Mouse (Mus musculus) hindbrain, embryonic 12.5 days (tissue): ENCODE data around the gene Ilf3. TPM values are rescaled to one million over a fixed set of nuclear protein-coding genes. Genes with fewer than 3 reads are reported as not detected.
A peak's percentile ranks its signal among the peaks of the same experiment; 100 is the strongest.

Experiments
- ATAC-seq: fragments of 200-750 bp; cut with Nextera tagmentation; 2 replicates; pipeline ENCODE4 v1.8.0; 2017; ENCODE audit warnings: moderate TSS enrichment; ENCODE audit not compliant: low FRiP score
- H3K27ac ChIP-seq: fragments of 300-500 bp; sonication (generic); 2 replicates; pipeline ENCODE4 v1.5.1; 2016; ENCODE audit warnings: mild to moderate bottlenecking
- H3K27me3 ChIP-seq: fragments of 300-500 bp; sonication (generic); 2 replicates; pipeline ENCODE4 v1.6.1; 2016; ENCODE audit warnings: mild to moderate bottlenecking
- H3K36me3 ChIP-seq: fragments of 300-500 bp; sonication (generic); 2 replicates; pipeline ENCODE4 v1.6.1; 2016; ENCODE audit warnings: mild to moderate bottlenecking
- H3K4me1 ChIP-seq: fragments of 300-500 bp; sonication (generic); 2 replicates; pipeline ENCODE4 v1.6.1; 2016
- H3K4me2 ChIP-seq: fragments of 300-500 bp; sonication (generic); replicated peaks from 2 replicates; pipeline ENCODE4 v1.6.1; 2016; ENCODE audit warnings: mild to moderate bottlenecking
- H3K4me3 ChIP-seq: fragments of 300-500 bp; sonication (generic); 2 replicates; pipeline ENCODE4 v1.5.1; 2016; ENCODE audit warnings: mild to moderate bottlenecking
- H3K9ac ChIP-seq: fragments of 300-500 bp; sonication (generic); 2 replicates; pipeline ENCODE4 v1.6.1; 2016; ENCODE audit warnings: mild to moderate bottlenecking, moderate library complexity
- H3K9me3 ChIP-seq: fragments of 300-500 bp; sonication (generic); replicated peaks from 2 replicates; pipeline ENCODE4 v1.6.1; 2016; ENCODE audit warnings: mild to moderate bottlenecking
- WGBS: fragments of 180-500 bp; shearing (Covaris S2); methylation state at CpG from one replicate; pipeline ENCODE4 v1.1.7; 2016; 5-methylcytosine and 5-hydroxymethylcytosine counted together
- polyA plus RNA-seq: library from polyadenylated mRNA; unstranded; fragments of >200 nt; fragmentation: Nextera tagmentation; extraction: Ambion mirVana; gene quantifications from 2 replicates; pipeline ENCODE4 v1.2.1, GENCODE M21; 2016

The Ilf3 gene
- polyA plus RNA-seq, 1 experiment from 2014 or later = 283 TPM

DNA sequence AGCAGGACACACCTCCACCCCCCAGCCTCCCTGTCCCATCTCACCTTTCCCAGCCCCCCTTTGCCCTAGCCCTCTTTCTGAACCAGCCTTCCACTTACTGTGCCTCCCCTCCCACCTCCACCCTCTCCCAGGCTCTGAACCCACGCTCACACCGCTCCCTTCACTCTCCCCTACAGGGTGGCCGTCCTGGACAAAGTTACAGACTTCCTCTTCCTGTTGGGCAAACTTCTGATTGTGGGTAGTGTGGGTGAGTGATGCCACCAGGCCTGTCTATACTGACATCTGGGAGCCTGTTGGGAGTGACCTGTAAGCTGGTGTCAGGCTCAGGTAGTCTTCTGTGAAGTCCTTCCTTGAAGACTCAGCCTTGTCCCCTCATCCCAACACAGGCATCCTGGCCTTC, 19.5 kb upstream of the Ilf3 start:
- no peak overlapping the region for H3K4me2 ChIP-seq
- no peak for ATAC-seq
- H3K4me1 ChIP-seq = peaks cover 9% of the 10 kb centered on the region
- H3K9ac ChIP-seq = no peak overlapping the region
- no peaks in the 10 kb centered on the region for H3K9me3 ChIP-seq
- H3K27me3 ChIP-seq = no peaks in the 10 kb centered on the region
- no peak overlapping the region for H3K27ac ChIP-seq
- WGBS = 97% methylated on average over 3 of the region's 3 CpGs
- H3K4me3 ChIP-seq = no peak overlapping the region
- peaks cover 65% of the 10 kb centered on the region for H3K36me3 ChIP-seq

GRCm38 (mm10) chr9:21351178-21351577, 16.5 kb upstream of the Ilf3 start:
- peaks cover 64% of the 10 kb centered on the region for H3K36me3 ChIP-seq
- H3K4me3 ChIP-seq = no peak overlapping the region
- H3K27me3 ChIP-seq = no peaks in the 10 kb centered on the region
- WGBS = 89% methylated on average over 7 of the region's 7 CpGs
- no peak overlapping the region for H3K4me2 ChIP-seq
- peaks cover 13% of the 10 kb centered on the region for H3K4me1 ChIP-seq
- H3K27ac ChIP-seq = no peak overlapping the region
- no peak overlapping the region for H3K9ac ChIP-seq
- no peaks in the 10 kb centered on the region for H3K9me3 ChIP-seq
- no peak for ATAC-seq

DNA sequence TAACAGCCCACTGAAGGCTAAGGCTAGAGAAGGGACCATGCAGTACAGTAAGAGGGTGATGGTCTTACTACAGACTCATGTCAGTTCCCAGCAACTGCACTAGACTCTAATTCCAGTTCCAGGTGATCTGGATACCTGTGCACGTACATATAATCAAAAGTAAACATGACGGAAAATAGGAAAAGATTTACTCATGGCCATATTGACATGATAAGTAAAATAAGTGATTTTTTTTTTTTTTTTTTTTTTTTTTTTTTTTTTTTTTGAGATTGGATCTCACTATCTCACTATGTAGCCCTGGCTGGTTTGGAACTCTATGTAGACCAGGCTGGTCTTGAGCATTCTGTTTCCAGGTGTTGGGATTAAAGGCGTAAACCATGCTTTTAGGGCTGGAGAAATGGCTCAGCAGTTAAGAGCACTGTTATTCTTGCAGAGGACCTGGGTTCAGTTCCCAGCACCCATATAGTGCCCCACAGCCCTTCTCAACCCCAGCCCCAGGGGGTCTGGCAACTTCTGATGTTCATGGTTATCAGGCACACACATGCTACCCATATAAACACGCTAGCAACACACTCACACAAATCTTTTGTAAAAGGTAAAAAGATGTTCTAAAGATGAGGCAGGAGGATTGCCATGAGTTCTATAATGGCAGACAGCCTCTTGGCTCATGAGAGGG, 15.8 kb upstream of the Ilf3 start:
- H3K4me2 ChIP-seq = no peak overlapping the region
- H3K27ac ChIP-seq = no peak overlapping the region; the same call in 1 of the 2 replicates
- no peak for ATAC-seq
- peaks cover 13% of the 10 kb centered on the region for H3K4me1 ChIP-seq
- H3K9me3 ChIP-seq = no peaks in the 10 kb centered on the region
- H3K4me3 ChIP-seq = no peak overlapping the region
- no peaks in the 10 kb centered on the region for H3K27me3 ChIP-seq
- peaks cover 60% of the 10 kb centered on the region for H3K36me3 ChIP-seq
- H3K9ac ChIP-seq = no peak overlapping the region
- WGBS = 93% methylated on average over 4 of the region's 4 CpGs

DNA sequence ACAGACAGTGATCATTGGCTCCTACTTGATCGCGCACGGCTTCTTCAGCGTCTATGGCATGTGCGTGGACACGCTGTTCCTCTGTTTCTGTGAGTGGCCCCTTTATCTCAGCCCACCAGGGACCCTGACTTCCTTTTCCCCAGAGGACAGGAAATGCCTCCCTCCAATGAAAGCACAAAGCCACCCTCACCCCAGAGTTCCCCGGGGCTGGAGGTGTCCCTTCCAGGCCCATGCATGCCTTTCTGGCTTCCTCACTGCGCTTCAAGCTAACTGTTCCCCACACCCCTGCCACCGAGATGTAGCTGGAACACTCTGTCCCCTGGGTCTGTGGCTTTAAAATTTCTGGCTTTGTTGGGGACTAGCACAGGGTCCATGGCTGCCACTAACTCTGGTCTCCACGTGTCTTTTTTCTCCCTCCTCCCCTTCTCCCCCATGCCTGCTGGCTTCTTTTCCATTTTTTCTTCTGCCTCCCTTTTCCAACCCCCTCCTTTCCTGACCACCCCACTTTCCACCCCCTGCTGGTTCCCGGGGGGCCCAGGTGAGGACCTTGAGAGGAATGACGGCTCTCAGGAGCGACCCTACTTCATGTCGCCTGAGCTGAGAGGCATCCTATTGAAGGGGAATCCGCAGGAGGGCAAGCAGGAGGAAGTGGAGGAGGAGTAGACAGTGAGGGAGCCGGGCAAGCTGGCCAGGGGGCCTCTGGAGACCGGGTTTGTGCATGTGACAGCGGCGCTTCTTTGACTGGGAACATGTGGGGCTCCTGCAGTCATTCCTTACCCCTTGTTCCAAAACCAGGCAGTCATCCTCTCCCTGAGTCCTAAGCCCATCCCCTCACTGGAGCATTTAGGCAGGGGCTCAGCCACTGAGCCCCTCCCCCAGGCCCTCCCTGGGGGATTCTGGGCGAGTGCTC, 15.0 kb upstream of the Ilf3 start:
- H3K27ac ChIP-seq = peak overlapping the region; percentile 23; the same call in 1 of the 2 replicates
- H3K9ac ChIP-seq = peak overlapping the region; percentile 43; the same call in 1 of the 2 replicates
- WGBS = 34% methylated on average over 20 of the region's 20 CpGs
- H3K4me3 ChIP-seq = no peak overlapping the region
- ATAC-seq = no peak
- no peaks in the 10 kb centered on the region for H3K27me3 ChIP-seq
- H3K4me1 ChIP-seq = peaks cover 13% of the 10 kb centered on the region
- H3K9me3 ChIP-seq = no peaks in the 10 kb centered on the region
- H3K4me2 ChIP-seq = no peak overlapping the region
- H3K36me3 ChIP-seq = peaks cover 56% of the 10 kb centered on the region

DNA sequence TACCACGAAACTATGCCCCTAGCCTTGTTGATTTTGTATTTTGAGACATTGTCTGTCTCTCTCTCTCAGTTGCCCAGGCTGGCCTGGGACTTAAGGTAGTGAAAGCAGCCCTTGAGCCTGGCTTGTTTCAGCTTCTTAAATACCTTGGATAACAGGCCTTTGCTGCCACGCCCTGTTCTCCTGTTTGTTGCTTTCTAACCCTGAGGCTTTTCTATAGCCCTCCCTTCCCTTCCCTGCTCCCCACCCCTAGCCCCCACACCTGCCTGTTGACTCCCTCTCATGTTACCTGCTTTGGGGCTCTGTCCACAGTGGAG, 14.3 kb upstream of the Ilf3 start:
- Histone ChIP-seq H3K4me1 (peaks cover 13% of the 10 kb centered on the region), H3K27ac (no peak overlapping the region), H3K9me3 (no peaks in the 10 kb centered on the region), H3K4me2 (no peak overlapping the region), H3K9ac (no peak overlapping the region), H3K36me3 (peaks cover 50% of the 10 kb centered on the region), H3K27me3 (no peaks in the 10 kb centered on the region), H3K4me3 (no peak overlapping the region)
- no peak for ATAC-seq
- WGBS = 48% methylated on average over 2 of the region's 2 CpGs

DNA sequence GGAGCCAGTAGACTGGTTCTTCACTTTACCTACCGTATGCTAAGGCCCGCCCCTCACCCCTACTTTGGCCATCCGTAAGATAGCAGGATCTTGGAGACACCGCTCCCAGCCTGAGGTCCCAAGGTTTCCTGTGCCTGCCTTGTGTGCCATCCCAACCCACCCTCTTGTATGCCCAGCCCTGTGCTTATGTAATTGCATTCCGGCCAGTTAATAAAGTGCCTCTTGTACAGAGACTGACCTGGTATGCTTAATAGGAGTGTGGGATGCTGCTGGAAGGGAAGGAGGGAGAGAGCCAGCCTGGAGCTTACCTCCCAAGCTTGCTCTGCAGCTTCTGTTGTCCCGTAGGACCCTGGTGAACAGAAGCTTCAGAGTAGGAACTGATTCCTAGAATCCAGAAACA, 12.9 kb upstream of the Ilf3 start:
- Histone ChIP-seq H3K4me2 (no peak overlapping the region), H3K27ac (no peak overlapping the region), H3K36me3 (peaks cover 39% of the 10 kb centered on the region), H3K9me3 (no peaks in the 10 kb centered on the region), H3K4me1 (peaks cover 13% of the 10 kb centered on the region), H3K9ac (no peak overlapping the region), H3K27me3 (no peaks in the 10 kb centered on the region), H3K4me3 (no peak overlapping the region)
- ATAC-seq = no peak
- WGBS = 80% methylated on average over 6 of the region's 6 CpGs

DNA sequence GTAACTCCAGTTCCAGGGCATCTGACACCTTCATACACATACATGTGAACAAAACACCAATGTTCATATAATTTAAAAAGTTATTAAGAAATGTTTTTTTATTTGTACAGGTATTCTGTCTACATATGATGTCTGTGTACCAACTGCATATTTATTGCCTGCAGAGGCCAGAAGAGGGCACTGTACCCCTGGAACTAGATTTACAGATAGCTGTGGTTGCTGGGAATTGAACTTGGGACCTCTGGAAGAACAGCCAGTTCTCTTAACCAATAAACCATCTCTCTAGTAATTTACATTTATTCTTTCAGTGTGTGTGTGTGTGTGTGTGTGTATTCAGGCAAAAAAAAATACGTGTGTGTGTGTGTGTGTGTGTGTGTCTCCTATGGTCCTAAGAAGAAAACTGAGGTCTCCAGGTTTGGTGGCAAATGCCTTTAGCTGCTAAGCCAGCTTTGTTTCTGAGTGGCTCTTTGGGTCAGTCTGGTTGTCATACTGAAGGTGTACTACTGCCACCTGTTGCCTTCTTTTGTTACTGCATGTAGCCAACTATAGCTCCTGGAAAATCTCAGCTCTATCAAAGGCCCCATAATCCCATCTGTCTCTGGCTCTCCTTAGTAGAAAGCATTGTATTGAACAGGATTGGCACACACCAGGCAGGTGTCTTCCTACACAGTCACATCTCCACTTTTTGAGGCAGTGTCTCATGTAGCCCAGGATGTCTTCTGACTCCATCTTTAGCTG, 10.5 kb upstream of the Ilf3 start:
- Histone ChIP-seq H3K9me3 (no peaks in the 10 kb centered on the region), H3K4me3 (no peak overlapping the region), H3K4me2 (no peak overlapping the region), H3K4me1 (peaks cover 13% of the 10 kb centered on the region), H3K9ac (no peak overlapping the region), H3K27ac (no peak overlapping the region), H3K27me3 (peaks cover 6% of the 10 kb centered on the region; the same call in 1 of the 2 replicates), H3K36me3 (peaks cover 26% of the 10 kb centered on the region)
- 5% methylated on average over 1 of the region's 1 CpGs for WGBS
- ATAC-seq = peak; percentile 50; the same call in 1 of the 2 replicates

DNA sequence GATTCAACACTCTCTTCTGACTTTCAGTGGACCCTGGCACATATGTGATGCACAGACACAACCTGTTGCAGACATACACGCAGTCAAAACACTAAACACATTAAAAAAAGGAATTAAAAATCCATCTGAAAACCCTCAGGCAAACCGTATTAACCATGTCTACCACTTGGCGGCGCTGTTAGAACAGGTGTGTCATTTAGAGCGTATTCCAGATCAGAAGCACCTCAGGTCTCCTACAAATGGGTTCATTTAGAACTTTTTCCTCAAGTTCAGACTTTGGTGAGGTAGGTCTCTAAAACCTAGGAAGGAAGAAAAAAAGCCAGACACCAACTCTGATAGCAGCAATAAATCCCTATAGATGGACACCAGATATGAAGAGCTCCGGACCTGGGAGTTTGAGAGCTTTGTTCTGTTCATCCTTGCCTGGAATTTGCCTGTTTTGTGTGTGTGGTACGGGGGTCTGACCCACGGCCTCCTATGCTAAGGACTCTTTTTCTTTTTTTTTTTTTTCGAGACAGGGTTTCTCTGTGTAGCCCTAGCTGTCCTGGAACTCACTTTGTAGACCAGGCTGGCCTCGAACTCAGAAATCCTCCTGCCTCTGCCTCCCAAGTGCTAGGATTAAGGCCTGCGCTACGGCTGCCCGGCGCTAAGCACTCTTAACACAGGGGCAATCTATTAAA, 990 bp upstream of the Ilf3 start:
- ATAC-seq = peak; percentile 32
- H3K9ac ChIP-seq = peak overlapping the region; percentile 56

DNA sequence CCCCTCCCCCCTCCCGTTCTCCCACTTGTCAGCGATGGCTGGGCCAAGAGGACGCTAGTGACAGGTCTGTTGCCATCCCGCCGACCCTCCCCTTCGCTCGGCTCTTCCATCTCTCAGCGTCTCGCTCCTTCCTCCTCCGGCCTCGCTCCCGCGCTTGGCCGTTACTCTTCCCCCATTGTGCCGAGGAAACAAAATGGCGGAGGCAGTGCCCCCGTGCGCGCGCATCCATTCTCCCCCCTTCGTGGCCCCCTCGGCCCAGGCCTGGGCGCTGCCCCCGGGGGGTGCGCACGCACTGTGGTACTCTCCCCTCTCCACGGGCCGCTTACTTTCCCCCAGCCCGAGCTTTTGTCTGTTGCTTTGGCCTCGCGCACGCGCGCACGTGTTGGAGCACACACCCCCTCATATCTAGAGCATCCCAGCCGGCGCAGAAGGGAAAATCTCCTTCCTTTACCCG, 487 bp downstream of the Ilf3 start:
- peak; percentile 62 for ATAC-seq
- no peaks in the 10 kb centered on the region for H3K9me3 ChIP-seq

More for the DNA sequence above, 990 bp upstream of the Ilf3 start:
- peak overlapping the region; percentile 56 for H3K4me2 ChIP-seq
- H3K9me3 ChIP-seq = no peaks in the 10 kb centered on the region
- H3K36me3 ChIP-seq = peaks cover 3% of the 10 kb centered on the region; the same call in 1 of the 2 replicates
- 33% methylated on average over 14 of the region's 14 CpGs for WGBS
- H3K4me1 ChIP-seq = peaks cover 20% of the 10 kb centered on the region
- H3K4me3 ChIP-seq = peak overlapping the region; percentile 28
- peak overlapping the region; percentile 90 for H3K27ac ChIP-seq
- H3K27me3 ChIP-seq = 0 out of 2 replicates have a peak, but pooled peaks cover 4% of the 10 kb centered on the region

DNA sequence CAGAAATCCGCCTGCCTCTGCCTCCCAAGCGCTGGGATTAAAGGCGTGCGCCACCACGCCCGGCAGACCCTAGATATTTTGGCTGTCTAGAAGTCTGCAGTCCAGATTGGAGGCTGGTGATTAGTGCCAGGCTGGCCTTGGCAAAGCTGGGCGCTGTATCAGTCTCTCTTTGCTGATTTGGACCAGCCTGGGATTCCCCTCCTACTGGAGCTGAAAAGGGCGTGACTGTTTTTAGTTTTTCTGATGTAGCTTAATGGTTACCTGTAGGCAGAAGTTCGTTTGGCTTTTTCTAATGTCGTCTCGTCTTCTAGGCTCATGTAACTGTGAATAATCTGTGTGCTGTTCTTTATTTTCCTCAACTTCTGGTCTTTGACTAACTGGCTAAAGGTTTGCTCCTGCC, 1.4 kb downstream of the Ilf3 start:
- H3K4me1 ChIP-seq = peaks cover 20% of the 10 kb centered on the region
- H3K27me3 ChIP-seq = no peaks in the 10 kb centered on the region
- no peak for ATAC-seq
- peak overlapping the region; percentile 84 for H3K4me2 ChIP-seq
- peak overlapping the region; percentile 88 for H3K9ac ChIP-seq
- H3K36me3 ChIP-seq = peaks cover 16% of the 10 kb centered on the region; the same call in 1 of the 2 replicates
- WGBS = 70% methylated on average over 11 of the region's 11 CpGs
- no peak overlapping the region for H3K27ac ChIP-seq
- no peaks in the 10 kb centered on the region for H3K9me3 ChIP-seq
- H3K4me3 ChIP-seq = peak overlapping the region; percentile 94

More for the DNA sequence above, 487 bp downstream of the Ilf3 start:
- Histone ChIP-seq H3K9ac (peak overlapping the region; percentile 88), H3K4me1 (peaks cover 20% of the 10 kb centered on the region), H3K27me3 (no peaks in the 10 kb centered on the region), H3K4me3 (peak overlapping the region; percentile 94), H3K4me2 (peak overlapping the region; percentile 84), H3K36me3 (peaks cover 12% of the 10 kb centered on the region; the same call in 1 of the 2 replicates), H3K27ac (peak overlapping the region; percentile 89)
- WGBS = under 1% methylated on average over 36 of the region's 38 CpGs

DNA sequence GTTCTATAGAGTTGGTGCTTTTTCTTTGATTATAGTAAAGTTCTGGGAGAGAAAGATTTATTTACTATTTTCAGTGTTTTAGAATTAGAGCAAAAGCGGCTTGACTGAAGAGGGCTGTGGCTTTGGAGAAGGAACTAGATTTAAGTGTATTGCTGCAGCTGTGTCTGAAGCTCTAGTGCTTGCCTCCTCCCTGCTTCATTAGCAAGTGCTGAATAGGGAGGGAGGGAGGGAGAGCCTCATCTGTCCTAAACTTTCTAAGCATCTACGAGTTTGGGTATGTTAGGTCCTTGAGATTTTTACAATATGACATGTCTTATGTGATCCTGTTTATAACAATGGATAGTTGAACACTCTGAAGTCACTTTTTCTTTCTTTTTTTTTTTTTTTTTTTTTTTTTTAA, 3.2 kb downstream of the Ilf3 start:
- H3K36me3 ChIP-seq = peaks cover 24% of the 10 kb centered on the region; the same call in 1 of the 2 replicates
- no peak overlapping the region for H3K27ac ChIP-seq
- H3K9me3 ChIP-seq = no peaks in the 10 kb centered on the region
- no peak overlapping the region for H3K4me3 ChIP-seq
- H3K4me2 ChIP-seq = 0 out of 2 replicates have a peak overlapping the region, but pooled peaks have one; percentile 30
- peaks cover 20% of the 10 kb centered on the region for H3K4me1 ChIP-seq
- WGBS = 81% methylated on average over 2 of the region's 2 CpGs
- H3K9ac ChIP-seq = no peak overlapping the region
- ATAC-seq = no peak
- no peaks in the 10 kb centered on the region for H3K27me3 ChIP-seq
